Mouse (Mus musculus) E14TG2a.4 (cell line): Measurements from ENCODE around the gene Plaur.

Experiments
- CTCF ChIP-seq: conservative IDR thresholded peaks from 2 replicates; pipeline ENCODE4 v1.5.1; 2014; ENCODE audit warnings: low read length
- NANOG ChIP-seq: IDR thresholded peaks from 2 replicates; pipeline ENCODE4 v1.6.1; 2014; ENCODE audit warnings: borderline replicate concordance, low read length, mixed read lengths

- TF ChIP-seq CTCF (no peak), NANOG (no peak)
Observed at GRCm38 (mm10) chr7:24482208-24483020, 20.1 kb downstream of the Plaur start.
